Mouse (Mus musculus) E14TG2a.4 (cell line): ENCODE results near the gene Ercc1.

Experiments
- CTCF ChIP-seq: conservative IDR thresholded peaks from 2 replicates; pipeline ENCODE4 v1.5.1; 2014; ENCODE audit warnings: low read length
- NANOG ChIP-seq: IDR thresholded peaks from 2 replicates; pipeline ENCODE4 v1.6.1; 2014; ENCODE audit warnings: borderline replicate concordance, low read length, mixed read lengths

DNA sequence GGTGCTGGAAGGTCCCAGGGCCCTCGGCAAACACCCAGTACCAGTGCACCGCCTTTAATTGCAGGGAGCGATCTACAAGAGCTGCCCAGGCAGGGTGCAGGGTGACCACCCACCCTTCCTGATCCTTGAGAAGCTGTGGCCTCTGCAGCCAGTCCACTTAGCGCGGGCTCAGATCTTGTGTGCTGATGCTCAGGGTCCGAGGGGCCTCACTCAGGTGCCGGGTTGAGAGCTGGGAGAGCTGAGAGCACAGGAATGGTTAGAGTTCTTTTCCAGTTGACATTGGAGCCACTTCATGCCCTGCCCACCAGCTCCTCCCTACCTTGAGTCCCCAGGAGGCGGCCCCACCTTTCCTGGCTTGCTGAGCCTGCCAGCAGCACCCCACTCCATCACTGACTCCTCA is 49.9 kb downstream of the Ercc1 start:
- no peak for TF ChIP-seq CTCF
- no peak for TF ChIP-seq NANOG
